Mouse (Mus musculus) C2C12 (cell line): ENCODE measurements around the gene Lypd6. TPM values are rescaled to one million over a fixed set of nuclear protein-coding genes. Genes with fewer than 3 reads are reported as not detected.
A peak's percentile ranks its signal among the peaks of the same experiment; 100 is the strongest.

Experiments used
- H3K27me3 ChIP-seq: one replicate; pipeline ENCODE4 v1.6.1; 2011; ENCODE audit not compliant: control insufficient read depth, insufficient read depth, insufficient read length
- H3K36me3 ChIP-seq: one replicate; pipeline ENCODE4 v1.6.1; 2011; ENCODE audit not compliant: control insufficient read depth, insufficient read depth
- H3K4me3 ChIP-seq: one replicate; pipeline ENCODE4 v1.5.1; 2011; ENCODE audit warnings: mild to moderate bottlenecking, control low read depth; ENCODE audit not compliant: poor library complexity, insufficient read depth, severe bottlenecking
- H3K79me2 ChIP-seq: one replicate; pipeline ENCODE4 v1.6.1; 2011; ENCODE audit not compliant: control insufficient read depth, insufficient read depth
- H3K79me3 ChIP-seq: one replicate; pipeline ENCODE4 v1.6.1; 2011; ENCODE audit warnings: low read depth, control low read depth
- H3ac ChIP-seq: one replicate; pipeline ENCODE3; 2011; ENCODE audit warnings: low read depth; ENCODE audit not compliant: control insufficient read depth, insufficient read length
- CEBPB ChIP-seq: IDR thresholded peaks from one replicate; pipeline ENCODE4 v1.6.1; 2011; ENCODE audit warnings: low read depth, mild to moderate bottlenecking, control low read depth, moderate library complexity
- CTCF ChIP-seq: IDR thresholded peaks from one replicate; pipeline ENCODE4 v1.5.1; 2011; ENCODE audit not compliant: control insufficient read depth, insufficient read depth, insufficient read length
- FOSL1 ChIP-seq: IDR thresholded peaks from one replicate; pipeline ENCODE4 v1.8.0; 2011; ENCODE audit warnings: mild to moderate bottlenecking, low read length; ENCODE audit not compliant: poor library complexity, insufficient read depth, severe bottlenecking
- MAX ChIP-seq: IDR thresholded peaks from one replicate; pipeline ENCODE4 v1.6.1; 2011; ENCODE audit warnings: mild to moderate bottlenecking, control low read depth
- MYOD1 ChIP-seq: IDR thresholded peaks from one replicate; pipeline ENCODE4 v1.6.1; 2011; ENCODE audit warnings: low read depth; ENCODE audit not compliant: control insufficient read depth, insufficient read length
- MYOG ChIP-seq: IDR thresholded peaks from one replicate; pipeline ENCODE4 v1.6.1; 2011; ENCODE audit not compliant: control insufficient read depth, insufficient read length; ENCODE audit errors: extremely low read depth
- USF1 ChIP-seq: IDR thresholded peaks from one replicate; pipeline ENCODE4 v1.6.1; 2011; ENCODE audit warnings: low read depth, mild to moderate bottlenecking, control low read depth, moderate library complexity
- polyA plus RNA-seq: library from polyadenylated mRNA; unstranded; fragments of >200 nt; fragmentation: generic; extraction: Trizol; gene quantifications from one replicate; pipeline ENCODE4 v1.2.1, GENCODE M21; 2012; ENCODE audit warnings: missing spikeins

Lypd6 gene
- polyA plus RNA-seq, 1 experiment = 0.55 TPM

- no peaks in the 10 kb centered on the region for H3K79me2 ChIP-seq
- H3K4me3 ChIP-seq = no peak overlapping the region
- H3K36me3 ChIP-seq = no peaks in the 10 kb centered on the region
- H3ac ChIP-seq = no peak overlapping the region
- TF ChIP-seq MAX (no peak), USF1 (no peak), MYOG (no peak), MYOD1 (no peak), CEBPB (no peak), FOSL1 (no peak)
- H3K79me3 ChIP-seq = no peaks in the 10 kb centered on the region
- no peaks in the 10 kb centered on the region for H3K27me3 ChIP-seq
Measured at GRCm38 (mm10) chr2:50128322-50129277, 62.4 kb downstream of the Lypd6 start.

- no peak for TF ChIP-seq CTCF
- TF ChIP-seq USF1 = no peak
- TF ChIP-seq CEBPB = no peak
- TF ChIP-seq MAX = no peak
- TF ChIP-seq MYOD1 = peak; percentile 92
- Histone ChIP-seq H3K27me3 (no peaks in the 10 kb centered on the region), H3K4me3 (no peak overlapping the region), H3ac (no peak overlapping the region), H3K79me3 (no peaks in the 10 kb centered on the region), H3K36me3 (no peaks in the 10 kb centered on the region), H3K79me2 (no peaks in the 10 kb centered on the region)
Measured at GRCm38 (mm10) chr2:50130674-50131073, 64.4 kb downstream of the Lypd6 start.

- Histone ChIP-seq H3K79me3 (no peaks in the 10 kb centered on the region), H3K79me2 (no peaks in the 10 kb centered on the region), H3K4me3 (no peak overlapping the region), H3K36me3 (no peaks in the 10 kb centered on the region), H3K27me3 (no peaks in the 10 kb centered on the region), H3ac (no peak overlapping the region)
- TF ChIP-seq MAX (no peak), USF1 (no peak), CTCF (no peak), CEBPB (no peak), FOSL1 (no peak), MYOG (no peak), MYOD1 (no peak)
Measured at GRCm38 (mm10) chr2:50143672-50144071, 77.4 kb downstream of the Lypd6 start.

- no peak overlapping the region for H3ac ChIP-seq
- H3K4me3 ChIP-seq = no peak overlapping the region
- no peaks in the 10 kb centered on the region for H3K36me3 ChIP-seq
- no peak for TF ChIP-seq CEBPB
- TF ChIP-seq MYOG = no peak
- no peak for TF ChIP-seq USF1
- no peak for TF ChIP-seq CTCF
- TF ChIP-seq MAX = no peak
- TF ChIP-seq MYOD1 = no peak
- H3K79me3 ChIP-seq = no peaks in the 10 kb centered on the region
- no peaks in the 10 kb centered on the region for H3K27me3 ChIP-seq
- no peaks in the 10 kb centered on the region for H3K79me2 ChIP-seq
Measured at GRCm38 (mm10) chr2:50147308-50147707, 81.1 kb downstream of the Lypd6 start.

- H3K79me3 ChIP-seq = no peaks in the 10 kb centered on the region
- TF ChIP-seq MYOG (no peak), USF1 (no peak), FOSL1 (no peak), MYOD1 (no peak), CTCF (no peak), CEBPB (no peak), MAX (no peak)
- H3ac ChIP-seq = no peak overlapping the region
- H3K27me3 ChIP-seq = no peaks in the 10 kb centered on the region
- no peaks in the 10 kb centered on the region for H3K79me2 ChIP-seq
- H3K4me3 ChIP-seq = no peak overlapping the region
- H3K36me3 ChIP-seq = no peaks in the 10 kb centered on the region
Measured at GRCm38 (mm10) chr2:50149257-50150202, 83.3 kb downstream of the Lypd6 start.
